Mouse (Mus musculus) myocyte (in vitro differentiated cells): ENCODE measurements at regions not wholly inside any gene's neighbourhood (a gene's known extent, or its start where the extent isn't known, plus 50 kb on each side); places are given as distances from the start of the nearest gene placed in this dataset.
A peak's percentile ranks its signal among the peaks of the same experiment; 100 is the strongest.

Source experiments
- CEBPB ChIP-seq: IDR thresholded peaks from 2 replicates; pipeline ENCODE4 v1.6.1; 2011; ENCODE audit warnings: mild to moderate bottlenecking, moderate library complexity; ENCODE audit not compliant: poor library complexity, insufficient read depth, severe bottlenecking
- E2F4 ChIP-seq: IDR thresholded peaks from one replicate; pipeline ENCODE4 v1.6.1; 2011; ENCODE audit warnings: mild to moderate bottlenecking, control low read depth, moderate library complexity; ENCODE audit not compliant: insufficient read depth
- MYOD1 ChIP-seq, 3 experiments: IDR thresholded peaks; one replicate each; pipeline ENCODE4 v1.6.1; 2011; ENCODE audit warnings: control low read depth in 2 of 3, low read depth in 2 of 3, mild to moderate bottlenecking in 2 of 3, moderate library complexity in 1 of 3; ENCODE audit not compliant: insufficient read length in 2 of 3, control insufficient read depth in 1 of 3
- POLR2A ChIP-seq: IDR thresholded peaks from one replicate; pipeline ENCODE4 v1.6.1; 2011; ENCODE audit warnings: low read depth, mild to moderate bottlenecking, control low read depth, moderate library complexity; ENCODE audit not compliant: insufficient read length
- POLR2AphosphoS2 ChIP-seq: IDR thresholded peaks from one replicate; pipeline ENCODE4 v1.6.1; 2011; ENCODE audit warnings: low read depth, control low read depth; ENCODE audit not compliant: insufficient read length
- TCF12 ChIP-seq: IDR thresholded peaks from one replicate; pipeline ENCODE4 v1.6.1; 2011; ENCODE audit warnings: mild to moderate bottlenecking, control low read depth; ENCODE audit not compliant: poor library complexity, insufficient read depth, severe bottlenecking
- USF1 ChIP-seq: IDR thresholded peaks from one replicate; pipeline ENCODE4 v1.6.1; 2011; ENCODE audit warnings: low read depth, mild to moderate bottlenecking, control low read depth, moderate library complexity

GRCm38 (mm10) chr5:64714221-64714653, 89.0 kb upstream of the Klf3 start:
- TF ChIP-seq TCF12 (peak; percentile 77), POLR2A (no peak), USF1 (no peak), MYOD1 (IDR thresholded peaks at IDR 0.05; ENCODE audit: control insufficient read depth in 1 of 3, insufficient read length in 2 of 3, low read depth in 2 of 3) (peak in 2 of 3 experiments; percentile 93 to 97), POLR2AphosphoS2 (no peak), CEBPB (no peak), E2F4 (no peak)
